Mouse (Mus musculus): ENCODE data around the gene Nisch. TPM values are rescaled to one million over a fixed set of nuclear protein-coding genes. Genes with fewer than 3 reads are reported as not detected.

Nisch gene
- polyA plus RNA-seq, 1 experiment from 2014 or later, result 401 TPM

- no peak for DNase-seq (ENCODE audit: extremely low spot score, low spot score)
- no peak overlapping the region for H3K27ac ChIP-seq
- no peaks in the 10 kb centered on the region for H3K27me3 ChIP-seq (ENCODE audit: poor library complexity, severe bottlenecking)
- no peak overlapping the region for H3K4me3 ChIP-seq
- H3K36me3 ChIP-seq (replicated peaks), result peaks cover 94% of the 10 kb centered on the region
- WGBS, result 97% methylated on average over 26 of the region's 26 CpGs
- peaks cover 29% of the 10 kb centered on the region for H3K4me1 ChIP-seq
- no peaks in the 10 kb centered on the region for H3K9me3 ChIP-seq
These were observed 80.1 kb downstream of the Nisch start for GRCm38 (mm10) chr14:31136411-31137280.

DNA sequence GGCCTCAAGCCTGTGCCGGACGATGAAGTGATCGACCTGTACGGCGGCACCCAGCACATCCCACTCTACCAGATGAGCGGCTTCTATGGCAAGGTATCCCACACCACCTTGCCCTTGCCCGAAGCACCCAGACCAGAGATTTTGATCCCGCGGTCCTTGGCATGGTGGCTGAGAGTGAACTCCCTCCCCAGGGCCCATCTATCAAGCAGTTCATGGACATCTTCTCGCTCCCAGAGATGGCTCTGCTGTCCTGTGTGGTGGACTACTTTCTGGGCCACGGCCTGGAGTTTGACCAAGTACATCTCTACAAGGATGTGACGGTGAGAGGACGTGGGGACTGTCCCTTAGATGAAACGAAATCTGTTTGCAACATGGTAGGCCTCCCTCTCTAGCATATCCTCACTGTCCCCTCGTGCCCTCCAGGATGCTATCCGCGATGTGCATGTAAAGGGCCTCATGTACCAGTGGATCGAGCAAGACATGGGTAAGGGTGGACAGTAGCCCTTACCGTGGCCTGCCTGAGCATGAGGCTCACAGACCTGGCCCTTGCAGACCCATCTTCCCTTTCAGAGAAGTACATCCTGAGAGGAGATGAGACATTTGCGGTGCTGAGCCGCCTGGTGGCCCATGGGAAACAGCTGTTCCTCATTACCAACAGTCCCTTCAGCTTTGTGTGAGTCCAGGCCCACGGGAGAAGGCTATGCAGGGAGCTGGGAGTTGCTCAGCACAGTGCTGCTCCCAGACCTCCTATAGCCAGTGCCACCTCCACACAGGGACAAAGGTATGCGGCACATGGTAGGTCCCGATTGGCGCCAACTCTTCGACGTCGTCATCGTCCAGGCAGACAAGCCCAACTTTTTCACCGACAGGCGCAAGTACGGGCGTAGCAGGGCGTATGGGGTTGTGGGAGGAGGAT lies 81.0 kb downstream of the Nisch start:
- Histone ChIP-seq H3K36me3 (replicated peaks) (peaks cover 85% of the 10 kb centered on the region), H3K4me1 (peaks cover 33% of the 10 kb centered on the region), H3K27ac (no peak overlapping the region), H3K4me3 (no peak overlapping the region), H3K9me3 (no peaks in the 10 kb centered on the region), H3K27me3 (ENCODE audit: poor library complexity, severe bottlenecking) (no peaks in the 10 kb centered on the region)
- WGBS, result 96% methylated on average over 34 of the region's 34 CpGs
- DNase-seq (ENCODE audit: extremely low spot score, low spot score), result no peak

DNA sequence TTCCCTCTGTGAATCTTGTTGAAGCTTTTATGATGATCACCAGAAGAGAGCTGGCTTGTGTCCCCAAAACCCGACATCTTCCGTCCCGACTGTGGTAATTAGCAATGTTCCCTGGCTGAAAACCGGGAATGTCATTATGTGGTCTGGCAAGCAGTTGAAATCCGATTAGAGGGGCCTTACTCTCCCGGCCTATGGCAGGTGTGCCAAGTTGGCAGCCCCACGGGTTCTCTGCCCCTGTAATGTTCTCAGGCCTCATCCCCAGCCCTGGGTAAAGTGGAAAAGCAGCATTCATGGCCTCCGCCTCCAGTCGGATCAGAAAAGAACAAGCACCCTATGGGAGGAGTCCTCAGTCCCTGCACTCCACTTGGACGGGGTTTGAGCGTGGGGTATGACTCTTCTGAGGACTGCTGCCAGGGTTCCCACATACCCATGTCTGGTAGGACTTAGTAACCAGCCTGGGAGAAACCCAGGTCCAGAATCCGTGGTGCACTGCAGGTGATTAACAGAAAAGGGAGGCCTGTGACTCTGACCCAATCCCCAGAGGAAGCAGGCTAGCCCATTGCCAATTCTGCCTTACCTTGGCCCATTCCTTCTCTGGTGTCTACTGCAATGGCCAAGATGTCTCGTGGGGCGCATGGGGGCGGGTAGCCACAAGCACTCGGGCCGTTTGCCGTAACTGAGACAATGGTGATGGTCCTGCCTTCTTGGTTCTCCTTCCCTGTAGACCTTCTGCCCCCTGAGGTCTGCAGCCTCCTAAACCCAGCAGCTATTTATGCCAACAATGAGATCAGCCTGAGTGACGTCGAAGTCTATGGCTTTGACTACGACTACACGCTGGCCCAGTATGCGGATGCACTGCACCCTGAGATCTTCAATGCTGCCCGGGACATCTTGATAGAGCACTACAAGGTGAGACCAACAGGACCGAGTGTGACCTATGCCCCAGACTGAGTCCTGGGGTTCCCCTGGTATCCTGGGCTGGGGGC lies 82.4 kb downstream of the Nisch start:
- Histone ChIP-seq H3K27ac (no peak overlapping the region), H3K9me3 (no peaks in the 10 kb centered on the region), H3K36me3 (replicated peaks) (peaks cover 70% of the 10 kb centered on the region), H3K27me3 (ENCODE audit: poor library complexity, severe bottlenecking) (no peaks in the 10 kb centered on the region), H3K4me1 (peaks cover 47% of the 10 kb centered on the region), H3K4me3 (peak overlapping the region; percentile 1; the same call in 1 of the 2 replicates)
- 94% methylated on average over 25 of the region's 25 CpGs for WGBS
- DNase-seq (ENCODE audit: extremely low spot score, low spot score), result no peak

DNA sequence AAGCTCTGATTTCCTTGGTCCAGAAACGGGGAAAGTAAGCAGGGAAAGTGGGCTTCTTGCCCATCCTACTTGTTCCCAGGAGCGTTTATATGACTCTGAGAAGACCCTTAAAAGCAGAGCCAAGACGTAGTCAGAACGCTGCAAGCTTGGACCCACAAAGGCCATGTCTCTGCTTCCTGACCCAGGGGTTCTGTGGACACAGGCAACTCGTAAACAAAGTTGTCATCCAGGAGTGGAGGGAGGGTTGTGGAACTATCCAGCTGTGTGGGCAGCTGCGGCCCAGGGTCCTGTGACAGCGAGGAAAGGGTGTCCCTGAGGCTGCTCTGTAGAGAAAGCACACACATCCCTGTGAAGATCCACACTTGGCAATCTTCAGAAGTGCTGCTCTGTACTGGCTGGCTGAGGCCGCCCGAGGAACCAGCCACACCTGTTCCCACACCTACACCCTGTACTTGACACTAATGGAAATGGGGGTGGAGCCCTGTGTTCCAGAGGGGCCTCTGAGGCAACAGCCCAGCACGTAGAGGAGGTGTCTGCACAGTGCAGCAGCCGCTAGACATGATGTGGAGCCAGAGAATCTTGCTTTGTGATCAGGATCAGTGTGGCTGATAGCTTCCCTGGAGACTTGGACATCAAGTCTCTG lies 83.6 kb downstream of the Nisch start:
- H3K27ac ChIP-seq, result no peak overlapping the region
- H3K4me1 ChIP-seq, result peaks cover 53% of the 10 kb centered on the region
- H3K27me3 ChIP-seq (ENCODE audit: poor library complexity, severe bottlenecking), result no peaks in the 10 kb centered on the region
- peak overlapping the region; percentile 98 for H3K4me3 ChIP-seq
- peaks cover 59% of the 10 kb centered on the region for H3K36me3 ChIP-seq (replicated peaks)
- no peak for DNase-seq (ENCODE audit: extremely low spot score, low spot score)
- no peaks in the 10 kb centered on the region for H3K9me3 ChIP-seq
- 86% methylated on average over 11 of the region's 11 CpGs for WGBS

GRCm38 (mm10) chr14:31132491-31132975 lies 84.2 kb downstream of the Nisch start:
- DNase-seq (ENCODE audit: extremely low spot score, low spot score), result no peak
- Histone ChIP-seq H3K4me3 (peak overlapping the region; percentile 98), H3K36me3 (replicated peaks) (peaks cover 53% of the 10 kb centered on the region), H3K4me1 (peaks cover 58% of the 10 kb centered on the region), H3K27ac (peak overlapping the region; percentile 98), H3K27me3 (ENCODE audit: poor library complexity, severe bottlenecking) (no peaks in the 10 kb centered on the region), H3K9me3 (no peaks in the 10 kb centered on the region)
- 88% methylated on average over 7 of the region's 7 CpGs for WGBS

GRCm38 (mm10) chr14:31132031-31132430 lies 84.7 kb downstream of the Nisch start:
- Histone ChIP-seq H3K4me3 (peak overlapping the region; percentile 98), H3K27me3 (ENCODE audit: poor library complexity, severe bottlenecking) (no peaks in the 10 kb centered on the region), H3K27ac (peak overlapping the region; percentile 98), H3K9me3 (no peaks in the 10 kb centered on the region), H3K36me3 (replicated peaks) (peaks cover 50% of the 10 kb centered on the region), H3K4me1 (peaks cover 63% of the 10 kb centered on the region)
- 14% methylated on average over 6 of the region's 6 CpGs for WGBS
- no peak for DNase-seq (ENCODE audit: extremely low spot score, low spot score)

DNA sequence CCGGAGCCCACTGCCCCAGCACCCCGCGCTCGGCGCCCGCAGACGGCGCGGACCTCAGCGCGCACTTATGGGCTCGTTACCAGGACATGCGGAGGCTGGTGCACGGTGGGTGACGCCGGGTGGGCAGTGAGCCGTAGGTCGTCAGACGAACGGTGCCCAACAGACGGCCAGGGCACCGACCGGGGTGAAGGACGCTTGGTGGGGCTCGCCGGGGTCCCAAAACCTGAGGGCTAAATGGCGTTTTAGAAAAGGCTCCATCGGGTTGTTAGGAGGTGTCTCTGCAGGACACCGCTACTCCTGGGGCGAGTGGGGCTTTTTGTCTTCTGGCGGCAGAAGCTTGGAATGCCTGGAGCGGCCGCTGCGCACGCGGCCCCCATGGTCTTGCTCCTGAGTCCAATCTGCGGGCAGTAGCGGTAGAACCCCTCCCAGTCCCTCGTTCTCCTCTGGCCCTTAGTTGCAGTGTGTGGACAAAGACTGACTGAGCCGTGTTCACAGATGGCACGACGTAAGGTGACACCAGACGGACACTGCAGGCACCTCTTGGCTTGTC lies 85.4 kb downstream of the Nisch start:
- Histone ChIP-seq H3K36me3 (replicated peaks) (peaks cover 50% of the 10 kb centered on the region), H3K4me1 (peaks cover 69% of the 10 kb centered on the region), H3K9me3 (no peaks in the 10 kb centered on the region), H3K27me3 (ENCODE audit: poor library complexity, severe bottlenecking) (no peaks in the 10 kb centered on the region), H3K27ac (peak overlapping the region; percentile 98), H3K4me3 (peak overlapping the region; percentile 98)
- DNase-seq (ENCODE audit: extremely low spot score, low spot score), result peak; percentile 41
- 0% methylated on average over 43 of the region's 43 CpGs for WGBS

DNA sequence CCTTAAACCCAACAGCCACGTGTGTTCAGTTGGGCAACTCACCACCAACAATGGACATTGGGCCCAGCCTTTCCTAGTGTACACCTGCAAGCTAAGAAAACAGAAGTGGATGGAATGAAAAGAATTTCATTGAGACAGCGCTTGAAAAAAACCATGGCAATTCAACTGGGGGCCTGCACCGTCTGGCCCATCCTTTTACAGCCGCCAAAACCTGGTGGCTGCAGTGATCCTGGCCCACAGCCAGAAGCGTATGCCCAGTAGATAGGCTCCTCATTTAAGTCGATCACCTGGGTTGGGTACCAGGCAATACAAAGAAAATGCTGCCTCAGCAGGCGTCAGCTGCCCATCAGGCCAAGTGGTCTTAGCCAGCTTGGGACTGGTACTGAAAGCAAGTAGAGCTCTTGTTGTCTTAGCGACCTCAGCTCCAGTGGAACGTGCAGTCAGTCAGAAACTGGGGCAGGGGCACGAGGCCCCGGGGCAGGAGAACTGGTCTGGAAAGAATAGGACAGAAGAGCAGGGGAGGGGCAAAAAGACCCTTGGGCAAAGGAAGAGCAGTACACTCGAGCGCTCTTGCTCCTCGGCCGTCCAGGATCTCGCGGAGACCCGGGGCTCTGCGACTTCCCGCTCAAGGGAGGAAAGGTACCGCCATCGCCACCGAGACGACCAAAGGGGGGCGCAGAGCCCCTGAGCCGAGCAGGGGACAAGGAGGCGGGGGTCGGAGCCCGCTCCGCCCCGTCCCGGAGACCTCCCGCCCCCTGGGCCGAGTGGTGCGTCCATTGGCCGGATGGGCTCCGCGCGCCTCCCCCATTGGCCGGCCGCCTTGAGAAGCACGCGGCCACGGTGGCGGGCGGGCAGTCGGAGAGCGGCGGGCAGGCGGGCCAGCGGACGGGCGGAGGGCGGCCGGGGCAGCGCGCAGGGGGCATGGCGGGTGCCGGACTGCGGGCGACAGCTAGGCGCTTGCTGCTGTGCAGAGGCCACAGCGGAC lies 86.2 kb downstream of the Nisch start, which contains the start of gene Nt5dc2:
Gene Nt5dc2, plus strand, starts transcription at position 818 of the 985 bp plus-strand sequence.
- Histone ChIP-seq H3K36me3 (replicated peaks) (peaks cover 48% of the 10 kb centered on the region), H3K4me3 (peak within 1 kb of the TSS; percentile 98), H3K9me3 (no peaks in the 10 kb centered on the region), H3K27ac (peak within 1 kb of the TSS; percentile 98), H3K27me3 (ENCODE audit: poor library complexity, severe bottlenecking) (no peaks in the 10 kb centered on the region), H3K4me1 (peaks cover 74% of the 10 kb centered on the region)
- DNase-seq (ENCODE audit: extremely low spot score, low spot score), result peak; percentile 90
- WGBS, result 6% methylated on average over 50 of the region's 63 CpGs

- Histone ChIP-seq H3K4me1 (peaks cover 78% of the 10 kb centered on the region), H3K27ac (peak overlapping the region; percentile 98), H3K36me3 (replicated peaks) (peaks cover 48% of the 10 kb centered on the region), H3K4me3 (peak overlapping the region; percentile 98), H3K9me3 (no peaks in the 10 kb centered on the region), H3K27me3 (ENCODE audit: poor library complexity, severe bottlenecking) (no peaks in the 10 kb centered on the region)
- DNase-seq (ENCODE audit: extremely low spot score, low spot score), result peak; percentile 14
- 70% methylated on average over 15 of the region's 15 CpGs for WGBS
These were observed 87.2 kb downstream of the Nisch start for GRCm38 (mm10) chr14:31129326-31130235.

DNA sequence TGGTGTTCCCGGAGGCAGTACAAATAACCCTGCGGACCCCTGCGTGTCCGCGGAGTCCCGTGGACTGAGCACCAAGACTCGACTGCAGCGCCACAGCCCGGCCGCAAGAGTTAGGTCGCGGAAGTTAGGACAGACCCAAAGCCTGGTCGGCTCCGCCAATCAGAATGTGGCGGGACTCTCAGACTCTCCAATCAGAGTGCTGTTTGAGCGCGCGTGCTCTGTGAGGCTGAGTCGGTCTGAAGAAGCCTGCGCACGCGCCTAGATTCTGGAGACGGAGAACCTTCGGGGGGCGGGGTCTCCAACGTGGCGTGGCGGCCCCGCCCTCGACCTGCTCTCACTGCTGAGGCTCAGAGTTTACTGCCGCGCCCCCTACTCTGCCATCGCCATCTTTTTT lies 87.9 kb downstream of the Nisch start, which contains the start of gene Smim4:
Gene Smim4, minus strand, starts transcription at position 131 of the 394 bp plus-strand sequence.
- Histone ChIP-seq H3K4me3 (peak within 1 kb of the TSS; percentile 98), H3K4me1 (peaks cover 74% of the 10 kb centered on the region)
- WGBS, result under 1% methylated on average over 33 of the region's 33 CpGs

More for the DNA sequence above, 87.9 kb downstream of the Nisch start, which contains the start of gene Smim4:
- Histone ChIP-seq H3K36me3 (replicated peaks) (peaks cover 48% of the 10 kb centered on the region), H3K27ac (peak within 1 kb of the TSS; percentile 98), H3K27me3 (ENCODE audit: poor library complexity, severe bottlenecking) (no peaks in the 10 kb centered on the region), H3K9me3 (no peaks in the 10 kb centered on the region)
- DNase-seq (ENCODE audit: extremely low spot score, low spot score), result peak; percentile 99

Measured in forebrain, embryonic 10.5 days (tissue).